In genomic region chr2:76269494-76269893, GRCm38 (mm10) we compare ENCODE assay signal across 24 mouse cellular contexts.
"Had no signal": no experiment of that assay in that cellular context is flagged by ENCODE, and none has a peak within 500 bp of the region (broad histone marks: within the 10 kb centered on the region; RNA-seq: fewer than 3 reads in every experiment).

No protein-coding gene starts in this region.

- H3K27ac ChIP-seq: gastrocnemius, adult 2 months; heart, embryonic 10.5 days; hindbrain, embryonic 10.5 days; hindbrain, embryonic 12.5 days; hindbrain, embryonic 14.5 days; intestine, embryonic 15.5 days; limb, embryonic 13.5 days; limb, embryonic 15.5 days had no signal

- H3K4me2 ChIP-seq: heart, embryonic 12.5 days; hindbrain, embryonic 12.5 days; hindbrain, embryonic 14.5 days; intestine, embryonic 15.5 days; limb, embryonic 13.5 days; limb, embryonic 15.5 days had no signal

- H3K9ac ChIP-seq: heart, embryonic 12.5 days; hindbrain, embryonic 12.5 days; hindbrain, embryonic 14.5 days; intestine, embryonic 15.5 days; limb, embryonic 13.5 days; limb, embryonic 15.5 days had no signal

- ATAC-seq: hindbrain, embryonic 16.5 days; inflammation-experienced regulatory T-cells, adult 6 months; intestine, embryonic 15.5 days; intestine, postnatal 0 days had no signal

- H3K9me3 ChIP-seq: heart, embryonic 10.5 days; heart, embryonic 12.5 days; hindbrain, embryonic 10.5 days; hindbrain, embryonic 12.5 days; intestine, embryonic 15.5 days; limb, embryonic 13.5 days; limb, embryonic 15.5 days had no signal

- H3K27me3 ChIP-seq: hindbrain, embryonic 12.5 days; intestine, embryonic 15.5 days; limb, embryonic 13.5 days; limb, embryonic 15.5 days had no signal

- H3K36me3 ChIP-seq: heart, embryonic 10.5 days; heart, embryonic 12.5 days; hindbrain, embryonic 10.5 days; hindbrain, embryonic 12.5 days; intestine, embryonic 15.5 days; limb, embryonic 13.5 days; limb, embryonic 15.5 days had no signal

- H3K4me1 ChIP-seq: heart, embryonic 10.5 days; heart, embryonic 12.5 days; hindbrain, embryonic 10.5 days; hindbrain, embryonic 12.5 days; intestine, embryonic 15.5 days had no signal

- DNase-seq: gastrocnemius, adult 2 months; gastrocnemius, postnatal 10 days; gastrocnemius, postnatal 25 days; heart, adult 18-20 months; heart, postnatal 10 days; heart, postnatal 4 days; kidney, adult 18-20 months; kidney, adult 8-10 months; kidney, postnatal 10 days; kidney, postnatal 36 days; layer of hippocampus, adult 9-11 months; layer of hippocampus, postnatal 36 days; left cerebral cortex, postnatal 4 days had no signal

- H3K4me3 ChIP-seq: gastrocnemius, adult 2 months; heart, embryonic 10.5 days; heart, embryonic 12.5 days; hindbrain, embryonic 10.5 days; hindbrain, embryonic 12.5 days; intestine, embryonic 15.5 days; limb, embryonic 13.5 days; limb, embryonic 15.5 days had no signal
